Mouse (Mus musculus) bone marrow macrophage, adult 2 months (primary cell): ENCODE measurements at regions not wholly inside any gene's neighbourhood (a gene's known extent, or its start where the extent isn't known, plus 50 kb on each side); places are given as distances from the start of the nearest gene placed in this dataset.
"Not testable (repeated sequence)": the region's sequence is repeated elsewhere in the genome, so short reads cannot be mapped to it uniquely, and the experiment has no call there.

Experiments
- H3K27ac ChIP-seq: 2 replicates; pipeline ENCODE4 v1.5.1; 2012; ENCODE audit warnings: low read depth, low read length; ENCODE audit not compliant: insufficient read depth
- H3K4me1 ChIP-seq: 2 replicates; pipeline ENCODE4 v1.6.1; 2012; ENCODE audit warnings: low read length; ENCODE audit not compliant: control insufficient read depth, insufficient read depth
- H3K4me3 ChIP-seq: 2 replicates; pipeline ENCODE4 v1.5.1; 2012; ENCODE audit warnings: mild to moderate bottlenecking, low read length, moderate library complexity; ENCODE audit not compliant: insufficient read depth
- CTCF ChIP-seq: IDR thresholded peaks from 2 replicates; pipeline ENCODE4 v1.5.1; 2012; ENCODE audit warnings: low read depth, mild to moderate bottlenecking, low read length, moderate library complexity
- POLR2A ChIP-seq: IDR thresholded peaks from 2 replicates; pipeline ENCODE4 v1.6.1; 2012; ENCODE audit warnings: mild to moderate bottlenecking, low read depth, low read length, borderline replicate concordance

DNA sequence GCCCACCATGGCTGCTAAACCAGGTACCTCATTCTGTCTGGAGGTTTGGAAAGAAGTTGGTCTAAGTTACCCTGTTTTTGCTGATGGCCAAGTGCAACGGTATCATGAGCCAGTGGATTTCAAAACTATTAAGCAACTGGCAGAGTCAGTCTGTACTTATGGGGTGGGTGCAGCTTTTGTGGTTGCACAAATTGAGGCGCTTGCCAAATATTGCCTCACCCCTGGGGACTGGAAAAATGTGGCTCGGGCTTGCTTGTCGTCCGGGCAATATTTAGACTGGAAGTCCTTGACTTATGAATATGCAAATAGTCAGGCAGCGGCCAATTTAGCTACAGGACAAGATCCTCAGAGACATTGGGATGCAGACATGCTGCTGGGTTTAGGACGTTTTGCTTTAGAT lies 110.2 kb downstream of the Olfr164 start:
- H3K4me3 ChIP-seq: no peak overlapping the region
- TF ChIP-seq POLR2A: no peak
- no peaks in the 10 kb centered on the region for H3K4me1 ChIP-seq
- H3K27ac ChIP-seq: no peak overlapping the region

- Histone ChIP-seq H3K27ac (no peak overlapping the region), H3K4me3 (no peak overlapping the region), H3K4me1 (no peaks in the 10 kb centered on the region)
- TF ChIP-seq POLR2A (no peak), CTCF (no peak)
Measured at GRCm38 (mm10) chr16:19200977-19201376, 112.9 kb downstream of the Olfr164 start.

DNA sequence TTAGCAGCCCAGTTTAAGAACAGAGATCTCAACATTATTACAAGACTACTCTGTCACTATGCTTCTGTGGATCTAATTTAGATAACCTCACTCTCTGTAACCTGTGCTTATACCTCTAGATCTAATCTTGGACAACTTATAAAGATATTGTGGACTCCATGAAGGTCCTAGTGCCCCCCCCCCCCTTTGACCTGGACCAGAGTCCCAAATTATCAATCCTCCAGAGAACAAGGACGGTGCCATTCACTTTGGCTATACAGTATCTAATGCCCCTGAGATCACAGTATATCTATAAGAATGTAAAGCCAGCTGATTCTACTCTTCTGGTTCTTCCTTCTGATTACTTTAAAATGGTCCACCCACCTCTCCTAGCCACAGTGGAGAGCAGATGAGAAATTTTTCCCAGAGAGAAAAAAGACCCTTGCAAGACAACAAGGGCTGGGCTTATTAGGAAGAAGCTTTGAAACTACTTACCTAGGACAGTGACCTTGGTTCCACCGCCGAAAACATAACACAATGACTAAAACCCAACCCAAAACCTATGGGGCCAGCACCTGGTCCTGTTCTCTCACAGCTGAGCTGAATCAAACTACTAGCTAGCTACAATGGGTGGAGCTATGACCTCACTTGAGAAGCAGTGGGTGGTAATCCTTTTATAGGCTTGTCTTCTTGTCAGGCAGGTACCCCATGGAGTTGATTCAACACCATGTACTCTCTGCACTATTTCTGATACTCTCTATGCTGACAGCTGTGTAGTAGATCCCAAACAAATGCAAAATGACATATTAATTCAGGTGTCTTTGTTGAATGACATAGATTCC lies 113.9 kb downstream of the Olfr164 start:
- Histone ChIP-seq H3K4me3 (no peak overlapping the region), H3K4me1 (no peaks in the 10 kb centered on the region), H3K27ac (no peak overlapping the region)
- no peak for TF ChIP-seq POLR2A
- no peak for TF ChIP-seq CTCF

DNA sequence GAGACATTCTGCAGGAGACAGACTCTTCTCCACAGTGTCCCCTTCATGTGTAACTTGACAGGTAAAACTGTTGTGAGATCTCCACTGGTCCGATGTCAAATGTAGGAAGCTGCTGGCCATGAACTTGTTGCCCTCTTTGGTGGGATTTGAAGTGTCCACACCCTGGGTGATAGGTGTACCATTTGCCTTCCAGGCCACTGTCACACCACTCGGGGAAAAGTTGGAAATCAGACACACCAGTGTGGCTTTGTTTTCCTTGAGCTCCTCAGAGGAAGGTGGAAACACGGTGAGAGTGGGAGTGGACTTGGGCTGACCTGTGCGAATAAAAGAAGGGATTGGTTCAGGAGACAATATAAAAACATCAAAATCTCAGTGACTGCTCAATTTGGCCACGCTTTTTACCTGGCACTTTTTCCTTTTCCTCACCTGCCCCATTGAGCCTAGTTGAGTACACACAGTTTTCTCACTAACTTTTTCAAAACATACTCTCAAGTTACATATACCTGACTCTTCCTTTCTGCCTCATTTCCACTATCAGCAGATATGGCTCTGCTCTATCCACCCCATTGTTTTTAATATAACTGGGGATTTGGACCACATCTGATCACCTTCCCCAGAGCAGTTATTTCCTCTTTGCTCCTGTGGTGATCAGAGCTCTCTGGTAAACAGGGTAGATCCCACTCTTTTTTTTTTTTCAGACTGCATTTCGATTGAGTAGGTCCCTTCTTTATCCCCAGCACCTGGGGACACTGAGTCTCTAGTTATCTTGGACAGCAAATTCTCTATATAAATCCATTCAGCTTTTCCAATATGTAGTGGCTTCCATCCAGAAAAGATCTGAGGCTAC lies 115.1 kb downstream of the Olfr164 start:
- Histone ChIP-seq H3K27ac (no peak overlapping the region), H3K4me3 (no peak overlapping the region), H3K4me1 (no peaks in the 10 kb centered on the region)
- no peak for TF ChIP-seq CTCF
- TF ChIP-seq POLR2A: no peak

DNA sequence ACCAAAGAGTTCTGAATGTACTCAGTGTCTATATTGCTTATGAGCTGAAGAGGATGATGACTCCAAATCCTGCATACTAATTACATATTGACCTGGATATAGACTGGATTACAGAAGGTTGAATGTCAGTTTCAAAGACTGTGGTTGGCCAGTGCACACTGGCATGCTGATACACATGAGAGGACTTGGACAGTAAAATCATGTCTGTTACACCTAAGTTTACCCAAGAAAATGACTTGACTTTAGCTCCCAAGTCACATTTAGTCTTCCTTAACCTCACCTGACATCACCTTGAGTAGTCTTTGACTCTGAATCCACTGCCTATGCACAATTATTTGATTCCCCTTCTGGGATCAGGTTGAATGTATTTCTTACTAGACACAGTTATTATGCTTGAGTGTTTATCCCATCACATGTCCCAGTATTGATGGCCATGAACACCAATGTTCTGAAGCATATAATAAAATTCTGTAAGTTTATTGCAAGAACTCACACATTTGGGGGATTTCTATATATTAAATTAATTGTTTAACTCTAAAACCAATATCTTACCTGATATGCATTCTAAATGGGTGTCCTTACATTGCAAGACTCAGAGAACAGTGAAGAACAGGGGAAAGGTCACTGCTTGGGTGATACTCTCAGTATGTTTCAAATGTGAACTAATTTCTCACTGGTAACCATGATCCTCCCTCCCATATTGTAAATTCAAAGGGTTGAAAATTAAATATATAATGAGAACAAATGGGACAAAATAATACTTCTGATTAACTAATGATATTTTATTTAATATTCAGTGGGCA lies 116.0 kb downstream of the Olfr164 start:
- Histone ChIP-seq H3K27ac (no peak overlapping the region), H3K4me3 (no peak overlapping the region)
- TF ChIP-seq POLR2A: no peak
- TF ChIP-seq CTCF: no peak

DNA sequence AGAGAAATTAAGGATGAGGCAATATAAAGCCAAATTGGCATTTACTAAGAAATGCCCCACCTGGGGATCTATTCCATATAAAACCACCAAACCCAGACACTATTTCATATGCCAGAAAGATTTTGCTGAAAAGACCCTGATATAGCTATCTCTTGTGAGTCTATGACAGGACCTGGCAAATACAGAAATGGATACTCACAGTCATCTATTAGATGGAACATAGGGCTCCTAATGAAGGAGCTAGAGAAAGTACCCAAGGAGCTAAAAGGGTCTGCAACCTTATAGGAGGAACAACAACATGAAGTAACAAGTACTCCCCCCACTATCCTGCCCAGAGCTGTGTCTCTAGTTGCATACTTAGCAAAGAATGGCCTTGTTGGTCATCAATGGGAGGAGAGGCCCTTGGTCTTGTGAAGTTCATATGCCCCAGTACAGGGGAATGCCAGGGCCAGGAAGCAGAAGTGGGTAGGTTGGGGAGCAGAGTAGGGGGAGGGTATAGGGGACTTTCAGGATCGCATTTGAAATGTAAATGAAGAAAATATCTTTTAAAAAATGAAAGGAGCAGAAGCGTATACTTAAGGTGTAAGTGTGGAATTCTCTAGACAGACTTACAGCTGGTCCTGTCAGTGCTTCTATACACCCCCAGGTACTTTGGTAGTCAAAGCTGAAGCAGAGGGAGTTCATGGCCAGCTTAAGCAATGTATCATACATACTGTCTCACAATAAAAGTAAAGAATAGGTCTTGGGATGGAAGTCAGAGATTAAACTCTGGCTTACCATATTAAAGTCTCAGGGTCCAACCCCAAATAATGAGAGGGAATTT lies 128.2 kb downstream of the Olfr164 start:
- H3K27ac ChIP-seq: no peak overlapping the region
- no peaks in the 10 kb centered on the region for H3K4me1 ChIP-seq
- TF ChIP-seq CTCF: no peak
- no peak for TF ChIP-seq POLR2A
- H3K4me3 ChIP-seq: no peak overlapping the region

More for the DNA sequence above, 116.0 kb downstream of the Olfr164 start:
- no peaks in the 10 kb centered on the region for H3K4me1 ChIP-seq

GRCm38 (mm10) chr16:19179214-19180010 lies 134.5 kb downstream of the Olfr164 start:
- Histone ChIP-seq H3K27ac (no peak overlapping the region), H3K4me1 (peaks cover 10% of the 10 kb centered on the region), H3K4me3 (no peak overlapping the region)
- TF ChIP-seq POLR2A (no peak), CTCF (no peak)

- Histone ChIP-seq H3K4me1 (peaks cover 8% of the 10 kb centered on the region), H3K27ac (peak overlapping the region; percentile 71), H3K4me3 (no peak overlapping the region)
- TF ChIP-seq CTCF (no peak), POLR2A (no peak)
Measured at GRCm38 (mm10) chr16:19153046-19153445, 160.8 kb downstream of the Olfr164 start.

DNA sequence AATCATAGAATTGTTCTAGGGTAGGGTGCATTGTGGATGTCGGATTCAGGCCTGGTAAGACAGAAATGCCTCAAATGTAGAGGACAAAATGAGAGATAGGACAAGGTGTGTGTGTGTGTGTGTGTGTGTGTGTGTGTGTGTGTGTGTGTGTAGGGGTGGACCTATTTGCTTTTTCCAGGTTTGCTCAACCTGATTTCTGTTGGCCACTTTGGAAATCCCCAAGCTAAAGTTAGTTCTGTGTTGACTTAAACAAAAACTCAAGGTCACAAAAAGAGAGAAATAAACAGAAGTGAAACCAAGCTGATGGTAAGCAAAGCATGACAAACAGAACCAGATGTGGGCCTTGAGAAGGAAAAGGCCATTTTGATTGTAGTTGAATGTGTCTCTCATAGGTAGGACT lies 161.4 kb downstream of the Olfr164 start:
- not testable (repeated sequence) for H3K4me1 ChIP-seq, H3K4me3 ChIP-seq
- peak overlapping the region; percentile 71 for H3K27ac ChIP-seq
